Mouse (Mus musculus) heart, postnatal 0 days (tissue): ENCODE data around the gene Gm10337. TPM values are rescaled to one million over a fixed set of nuclear protein-coding genes. Genes with fewer than 3 reads are reported as not detected.
A peak's percentile ranks its signal among the peaks of the same experiment; 100 is the strongest.

Experiments used
- ATAC-seq: fragments of 200-750 bp; cut with Nextera tagmentation; 2 replicates; pipeline ENCODE4 v1.8.0; 2017; ENCODE audit warnings: low read depth, moderate number of reproducible peaks, moderate library complexity; ENCODE audit not compliant: insufficient read depth
- DNase-seq: peaks from one replicate; pipeline ENCODE4 v3.0.0-alpha.2; 2016; ENCODE audit warnings: low spot score
- H3K27ac ChIP-seq: fragments of 300-500 bp; sonication (generic); 2 replicates; pipeline ENCODE4 v1.5.1; 2014; ENCODE audit warnings: low read depth, mild to moderate bottlenecking
- H3K27me3 ChIP-seq: fragments of 300-500 bp; sonication (generic); 2 replicates; pipeline ENCODE4 v1.6.1; 2014; ENCODE audit warnings: low read length, mixed read lengths; ENCODE audit not compliant: control insufficient read depth, insufficient read depth
- H3K36me3 ChIP-seq: fragments of 300-500 bp; sonication (generic); replicated peaks from 2 replicates; pipeline ENCODE4 v1.6.1; 2014; ENCODE audit warnings: low read length, mixed read lengths; ENCODE audit not compliant: control insufficient read depth, insufficient read depth
- H3K4me1 ChIP-seq: fragments of 300-500 bp; sonication (generic); 2 replicates; pipeline ENCODE4 v1.6.1; 2014; ENCODE audit warnings: antibody characterized with exemption; ENCODE audit not compliant: control insufficient read depth, insufficient read depth
- H3K4me2 ChIP-seq: fragments of 300-500 bp; sonication (generic); 2 replicates; pipeline ENCODE4 v1.6.1; 2014; ENCODE audit warnings: low read depth, mild to moderate bottlenecking, low read length, moderate library complexity
- H3K4me3 ChIP-seq: fragments of 300-500 bp; sonication (generic); 2 replicates; pipeline ENCODE4 v1.5.1; 2014; ENCODE audit warnings: low read depth, low read length
- H3K9ac ChIP-seq: fragments of 300-500 bp; sonication (generic); replicated peaks from 2 replicates; pipeline ENCODE4 v1.6.1; 2014; ENCODE audit warnings: low read depth, low read length, mixed read lengths
- H3K9me3 ChIP-seq: fragments of 300-500 bp; sonication (generic); replicated peaks from 2 replicates; pipeline ENCODE4 v1.6.1; 2016; ENCODE audit warnings: low read length; ENCODE audit not compliant: control insufficient read depth
- CTCF ChIP-seq: IDR thresholded peaks from 2 replicates; pipeline ENCODE4 v1.5.1; 2016; ENCODE audit warnings: antibody characterized with exemption, control low read depth, low read depth
- EP300 ChIP-seq: IDR thresholded peaks from 2 replicates; pipeline ENCODE4 v1.6.1; 2016; ENCODE audit warnings: antibody characterized with exemption, low read depth
- WGBS: fragments of 180-500 bp; shearing (Covaris S2); extraction: QIAGEN DNeasy Blood & Tissue Kit; methylation state at CpG from one replicate; pipeline ENCODE4 v1.1.7; 2014; 5-methylcytosine and 5-hydroxymethylcytosine counted together
- polyA plus RNA-seq: library from polyadenylated mRNA; unstranded; fragments of >200 nt; fragmentation: Nextera tagmentation; extraction: Ambion mirVana; gene quantifications from 2 replicates; pipeline ENCODE4 v1.2.1, GENCODE M21; 2015
- total RNA-seq: library from RNA; depleted of rRNA; stranded (reverse); fragments of >200 nt; gene quantifications from 2 replicates; pipeline ENCODE4 v1.2.3, GENCODE M21; 2014; ENCODE audit warnings: low replicate concordance; rRNA removed

Gm10337 gene
- total and polyA plus RNA-seq, 2 experiments from 2014 or later: not detected

DNA sequence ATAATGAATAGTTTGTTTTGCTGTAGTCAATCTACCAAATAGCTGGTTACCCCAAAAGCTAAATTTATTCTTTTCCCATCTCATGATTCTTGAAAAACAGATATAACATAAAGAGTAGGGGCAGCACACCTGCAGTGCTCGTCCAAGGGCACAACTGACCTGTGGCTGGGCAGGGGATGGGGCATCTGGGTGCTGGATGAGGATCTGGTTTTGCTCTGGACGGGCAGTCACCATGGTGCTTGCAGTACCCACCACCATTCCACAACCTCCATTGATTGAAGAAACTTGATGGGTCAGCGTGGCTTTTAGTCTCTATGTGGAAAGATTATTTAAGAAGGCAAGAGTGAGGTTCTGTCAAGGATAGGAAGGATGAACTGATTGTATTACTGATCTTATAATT lies 42.7 kb downstream of the Gm10337 start:
- 90% methylated on average over 3 of the region's 3 CpGs for WGBS
- Histone ChIP-seq H3K9me3 (no peaks in the 10 kb centered on the region), H3K4me2 (no peak overlapping the region), H3K27me3 (no peaks in the 10 kb centered on the region), H3K4me1 (peaks cover 3% of the 10 kb centered on the region; the same call in 1 of the 2 replicates), H3K4me3 (no peak overlapping the region), H3K27ac (0 out of 2 replicates have a peak overlapping the region, but pooled peaks have one; percentile 78), H3K9ac (no peak overlapping the region), H3K36me3 (peaks cover 65% of the 10 kb centered on the region)
- TF ChIP-seq EP300 (no peak), CTCF (no peak)
- DNase-seq: no peak
- no peak for ATAC-seq

DNA sequence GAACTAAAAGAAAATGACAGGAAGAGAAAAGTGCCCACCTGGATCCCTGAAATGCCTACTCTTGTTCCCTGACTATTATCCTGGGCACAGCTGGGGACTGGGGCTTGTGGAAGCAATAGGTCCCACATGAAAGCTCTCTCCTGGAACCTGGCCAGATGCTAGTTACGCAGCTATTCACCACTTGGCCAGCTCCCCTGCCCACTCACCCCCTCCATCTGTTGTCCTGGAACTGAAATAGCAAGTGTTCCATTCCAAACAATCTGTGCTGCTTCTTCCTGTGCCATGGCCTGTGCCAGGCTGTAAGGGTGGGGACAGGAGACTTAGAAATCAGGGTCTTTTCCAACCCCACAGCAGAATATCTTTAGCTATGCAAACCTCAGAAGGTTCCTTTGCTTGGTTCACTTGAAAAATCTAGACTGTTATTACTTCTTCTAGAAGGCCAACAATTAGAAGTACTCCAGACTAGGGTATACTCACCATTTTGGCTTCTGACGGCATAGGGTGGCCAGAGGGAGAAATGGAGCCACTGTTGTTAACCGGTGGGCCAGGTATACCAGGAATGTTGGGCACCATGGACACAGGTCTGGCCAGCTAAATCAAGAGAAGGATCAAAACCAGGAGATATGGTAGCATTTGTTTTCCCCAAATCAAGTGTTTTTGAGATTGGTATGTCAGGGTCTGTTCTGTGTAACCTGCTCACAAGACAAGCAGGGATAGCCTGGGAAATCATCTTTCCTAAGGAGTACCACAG lies 43.3 kb downstream of the Gm10337 start:
- Histone ChIP-seq H3K4me3 (no peak overlapping the region), H3K4me2 (no peak overlapping the region), H3K27me3 (no peaks in the 10 kb centered on the region), H3K36me3 (peaks cover 64% of the 10 kb centered on the region), H3K4me1 (peaks cover 3% of the 10 kb centered on the region; the same call in 1 of the 2 replicates), H3K9me3 (no peaks in the 10 kb centered on the region), H3K9ac (no peak overlapping the region), H3K27ac (peak overlapping the region; percentile 78)
- ATAC-seq (peak; percentile 84), DNase-seq (peak; percentile 89)
- WGBS: 61% methylated on average over 3 of the region's 3 CpGs
- TF ChIP-seq EP300: no peak
- TF ChIP-seq CTCF: no peak; the same call in 1 of the 2 replicates

DNA sequence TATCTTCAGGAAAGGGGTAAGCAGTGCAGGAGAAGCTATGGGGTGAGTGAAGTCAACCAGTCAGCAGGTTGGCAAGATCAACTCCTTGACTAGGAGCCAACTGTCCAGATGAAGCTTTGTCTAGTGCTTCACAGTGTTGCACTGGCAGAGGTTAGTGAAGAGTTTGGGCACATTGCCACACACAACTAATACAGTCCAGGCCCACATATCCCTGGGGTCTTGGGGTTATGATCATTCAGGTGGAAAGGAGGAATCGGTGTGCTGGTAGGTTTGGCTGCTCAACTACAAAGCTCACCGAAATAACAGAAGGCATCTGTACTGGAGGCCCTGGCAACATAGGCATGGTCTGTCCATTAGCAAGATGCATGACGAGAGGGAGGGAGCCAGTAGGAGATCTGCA lies 44.0 kb downstream of the Gm10337 start:
- Histone ChIP-seq H3K4me3 (no peak overlapping the region), H3K4me2 (no peak overlapping the region), H3K36me3 (peaks cover 64% of the 10 kb centered on the region), H3K9me3 (no peaks in the 10 kb centered on the region), H3K27me3 (no peaks in the 10 kb centered on the region), H3K27ac (peak overlapping the region; percentile 78), H3K9ac (no peak overlapping the region), H3K4me1 (peaks cover 3% of the 10 kb centered on the region; the same call in 1 of the 2 replicates)
- TF ChIP-seq EP300: no peak
- TF ChIP-seq CTCF: no peak
- DNase-seq: no peak
- 84% methylated on average over 3 of the region's 3 CpGs for WGBS
- peak; percentile 39; the same call in 1 of the 2 replicates for ATAC-seq

DNA sequence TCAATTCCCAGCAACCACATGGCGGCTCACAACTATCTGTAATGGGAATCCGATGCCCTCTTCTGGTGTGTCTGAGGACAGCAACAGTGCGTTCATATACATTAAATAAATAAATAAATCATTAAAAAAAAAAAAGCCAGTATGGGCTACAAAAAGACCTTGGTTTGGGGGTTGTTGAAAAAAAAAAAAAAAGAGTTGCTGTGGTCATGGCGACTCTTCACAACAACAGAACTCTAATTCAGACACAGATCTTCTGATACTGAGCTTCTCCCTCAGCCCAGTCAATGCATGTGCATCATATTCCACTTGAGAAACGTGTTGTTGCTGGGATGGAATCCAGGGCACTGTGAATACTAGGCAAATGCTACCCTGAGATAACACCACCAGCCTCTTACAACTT lies 49.1 kb downstream of the Gm10337 start:
- Histone ChIP-seq H3K4me1 (no peaks in the 10 kb centered on the region), H3K4me2 (no peak overlapping the region), H3K9ac (no peak overlapping the region), H3K36me3 (peaks cover 71% of the 10 kb centered on the region), H3K9me3 (no peaks in the 10 kb centered on the region), H3K27me3 (no peaks in the 10 kb centered on the region), H3K4me3 (no peak overlapping the region), H3K27ac (no peak overlapping the region)
- no peak for TF ChIP-seq EP300
- TF ChIP-seq CTCF: no peak
- 92% methylated on average over 5 of the region's 5 CpGs for WGBS
- DNase-seq (no peak), ATAC-seq (no peak)

Other genes starting within 250 kb of the Gm10337 start
- gene Rarg, start 246.2 kb upstream of the Gm10337 start, total RNA-seq: 8.9 and 9.7 TPM in 2 replicates
- gene Rarg, start 246.2 kb upstream of the Gm10337 start, polyA plus RNA-seq: 5.4 and 6.0 TPM in 2 replicates
- gene Gm9918, start 233.2 kb upstream of the Gm10337 start, total RNA-seq: not detected in 2 replicates
- gene Gm9918, start 233.2 kb upstream of the Gm10337 start, polyA plus RNA-seq: not detected in 2 replicates
- gene Mfsd5, start 224.3 kb upstream of the Gm10337 start, total RNA-seq: 35.6 and 53.5 TPM in 2 replicates
- gene Mfsd5, start 224.3 kb upstream of the Gm10337 start, polyA plus RNA-seq: 31.4 and 34.1 TPM in 2 replicates
- 11.6 and 15.3 TPM in 2 replicates for gene Espl1, start 207.5 kb upstream of the Gm10337 start, total RNA-seq
- 2.3 and 3.7 TPM in 2 replicates for gene Espl1, start 207.5 kb upstream of the Gm10337 start, polyA plus RNA-seq
- gene Pfdn5, start 177.6 kb upstream of the Gm10337 start, total RNA-seq: 90.7 and 148 TPM in 2 replicates
- gene Pfdn5, start 177.6 kb upstream of the Gm10337 start, polyA plus RNA-seq: 344 and 362 TPM in 2 replicates
- 35.6 and 60.5 TPM in 2 replicates for gene Myg1, start 172.0 kb upstream of the Gm10337 start, total RNA-seq
- gene Myg1, start 172.0 kb upstream of the Gm10337 start, polyA plus RNA-seq: 39.0 and 41.1 TPM in 2 replicates
- gene Aaas, start 153.0 kb upstream of the Gm10337 start, total RNA-seq: 25.9 and 59.6 TPM in 2 replicates
- gene Aaas, start 153.0 kb upstream of the Gm10337 start, polyA plus RNA-seq: 18.8 and 20.4 TPM in 2 replicates
- gene Sp7, start 136.5 kb upstream of the Gm10337 start, total RNA-seq: not detected in 2 replicates
- gene Sp7, start 136.5 kb upstream of the Gm10337 start, polyA plus RNA-seq: not detected in 2 replicates
- 32.1 and 32.6 TPM in 2 replicates for gene Sp1, start 97.6 kb upstream of the Gm10337 start, total RNA-seq
- gene Sp1, start 97.6 kb upstream of the Gm10337 start, polyA plus RNA-seq: 3.0 and 3.1 TPM in 2 replicates
- 0.19 and 0.81 TPM in 2 replicates for gene Amhr2, start 58.4 kb upstream of the Gm10337 start, total RNA-seq
- 0.75 and 1.9 TPM in 2 replicates for gene Amhr2, start 58.4 kb upstream of the Gm10337 start, polyA plus RNA-seq
- 16.8 and 25.7 TPM in 2 replicates for gene Prr13, start 44.7 kb upstream of the Gm10337 start, total RNA-seq
- 71.4 and 73.4 TPM in 2 replicates for gene Prr13, start 44.7 kb upstream of the Gm10337 start, polyA plus RNA-seq
- gene Pcbp2, start 33.2 kb upstream of the Gm10337 start, total RNA-seq: 180 and 221 TPM in 2 replicates
- gene Pcbp2, start 33.2 kb upstream of the Gm10337 start, polyA plus RNA-seq: 118 and 121 TPM in 2 replicates
- gene Map3k12, start 13.3 kb downstream of the Gm10337 start, total RNA-seq: 4.7 and 6.1 TPM in 2 replicates
- gene Map3k12, start 13.3 kb downstream of the Gm10337 start, polyA plus RNA-seq: 4.1 and 4.6 TPM in 2 replicates
- 73.7 and 74.9 TPM in 2 replicates for gene Tarbp2, start 14.5 kb downstream of the Gm10337 start, total RNA-seq
- 65.4 and 68.5 TPM in 2 replicates for gene Tarbp2, start 14.5 kb downstream of the Gm10337 start, polyA plus RNA-seq
- 0.84 TPM in 1 of 2 replicates, not detected in the other for gene Npff, start 21.2 kb downstream of the Gm10337 start, total RNA-seq
- gene Npff, start 21.2 kb downstream of the Gm10337 start, polyA plus RNA-seq: 0.89 and 1.1 TPM in 2 replicates
- not detected in 2 replicates for gene Gm28047, start 121.3 kb downstream of the Gm10337 start, total RNA-seq
- not detected in 2 replicates for gene Gm28047, start 121.3 kb downstream of the Gm10337 start, polyA plus RNA-seq
- gene Atf7, start 121.7 kb downstream of the Gm10337 start, total RNA-seq: 12.4 and 16.2 TPM in 2 replicates
- 18.7 and 20.6 TPM in 2 replicates for gene Atf7, start 121.7 kb downstream of the Gm10337 start, polyA plus RNA-seq
- 377 and 462 TPM in 2 replicates for gene Atp5g2, start 168.6 kb downstream of the Gm10337 start, total RNA-seq
- 108 and 125 TPM in 2 replicates for gene Atp5g2, start 168.6 kb downstream of the Gm10337 start, polyA plus RNA-seq
- gene Calcoco1, start 218.5 kb downstream of the Gm10337 start, total RNA-seq: 85.9 and 89.5 TPM in 2 replicates
- 80.7 and 82.9 TPM in 2 replicates for gene Calcoco1, start 218.5 kb downstream of the Gm10337 start, polyA plus RNA-seq